Mouse (Mus musculus) erythroblast, adult 5-6 weeks (primary cell): Measurements from ENCODE around the gene Lamb3. TPM values are rescaled to one million over a fixed set of nuclear protein-coding genes. Genes with fewer than 3 reads are reported as not detected.

Experiments used
- ATAC-seq: replicated peaks from 2 replicates; pipeline ENCODE4 v1.8.0; 2016; ENCODE audit warnings: moderate number of reproducible peaks, mild to moderate bottlenecking, moderate TSS enrichment, inconsistent platforms; ENCODE audit not compliant: poor library complexity, low FRiP score, severe bottlenecking
- total RNA-seq, 2 experiments: library from RNA; stranded (forward) in 1 of 2; stranded (reverse) in 1 of 2; fragments of 150-400 nt in 1 of 2; fragments of 200-764, 138-1000 nt in 1 of 2; gene quantifications; 2 replicates each; pipeline versions ENCODE4 v1.2.3 to v1.2.4; 2015 to 2017; ENCODE audit warnings: low replicate concordance in 2 of 2

Gene Lamb3
- total RNA-seq, 2 experiments from 2014 or later: 0.58 to 4.1 TPM

DNA sequence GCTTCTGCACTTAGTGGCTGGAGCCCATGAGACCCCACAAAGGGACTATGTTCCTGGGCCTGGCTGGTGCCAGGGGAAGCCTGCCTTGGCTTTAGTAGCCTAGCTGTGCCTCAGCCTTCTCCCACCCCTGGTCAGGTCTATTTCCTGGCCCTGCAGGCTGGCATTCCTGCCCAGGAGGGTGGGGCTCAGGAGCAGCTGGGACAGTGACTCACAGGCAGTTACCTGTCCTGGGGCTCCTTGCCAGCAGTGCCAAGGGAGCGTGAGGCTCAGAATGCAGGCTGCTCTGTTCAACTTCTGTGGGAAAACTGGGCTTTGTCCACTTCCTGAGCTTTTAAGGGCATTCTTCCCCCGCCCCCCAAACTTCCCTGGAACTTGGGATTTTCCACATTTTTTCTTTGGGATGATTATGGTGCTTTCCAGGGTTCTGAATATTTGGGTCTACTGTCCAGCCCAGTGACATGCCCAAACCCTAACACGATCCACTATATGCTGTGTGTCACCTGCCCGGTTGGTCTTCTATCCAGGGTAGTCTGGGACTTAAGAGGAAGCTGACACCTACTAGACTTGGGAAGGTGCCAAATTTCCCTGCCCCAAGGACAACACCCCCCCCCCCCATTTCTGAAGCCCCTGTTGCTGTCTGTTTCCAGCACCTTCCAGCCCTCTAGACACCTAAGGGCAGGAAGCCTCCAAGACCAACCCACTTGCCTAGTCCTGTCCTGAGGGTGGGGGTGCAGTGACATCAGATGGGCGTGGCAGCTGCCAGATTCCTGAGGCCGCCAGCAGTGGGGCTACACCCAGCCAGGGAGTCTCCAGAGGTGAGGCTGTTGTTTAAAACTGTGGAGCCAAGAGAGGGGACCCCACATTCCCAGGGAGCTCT lies 94.0 kb downstream of the Lamb3 start:
- ATAC-seq: no peak

- ATAC-seq: no peak
Measured at GRCm38 (mm10) chr1:193302093-193302405, 94.5 kb downstream of the Lamb3 start.

- no peak for ATAC-seq
Measured at GRCm38 (mm10) chr1:193303096-193303495, 95.6 kb downstream of the Lamb3 start.

DNA sequence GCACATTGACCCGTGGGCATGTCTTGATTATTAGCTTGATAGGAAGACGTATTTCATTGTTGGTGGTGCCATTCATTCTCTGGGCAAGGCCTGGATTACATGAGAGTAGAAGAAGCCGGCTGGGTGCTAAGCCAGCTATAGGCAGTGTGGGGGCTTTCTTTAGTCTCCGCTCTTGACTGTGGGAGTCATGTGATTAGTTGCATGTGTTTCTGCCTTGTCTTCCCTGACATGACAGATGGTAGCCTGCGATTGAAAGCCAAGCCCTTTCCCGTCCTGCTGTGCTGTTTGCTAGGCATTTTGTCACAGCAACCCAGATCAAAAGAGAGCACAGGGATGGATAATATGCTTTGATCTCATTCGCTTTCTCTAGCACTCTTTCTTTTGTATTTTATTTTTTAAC lies 97.9 kb downstream of the Lamb3 start:
- no peak for ATAC-seq

GRCm38 (mm10) chr1:193306832-193307231 lies 99.3 kb downstream of the Lamb3 start:
- no peak for ATAC-seq

- ATAC-seq: no peak
Measured at GRCm38 (mm10) chr1:193309785-193310518, 102.5 kb downstream of the Lamb3 start.

DNA sequence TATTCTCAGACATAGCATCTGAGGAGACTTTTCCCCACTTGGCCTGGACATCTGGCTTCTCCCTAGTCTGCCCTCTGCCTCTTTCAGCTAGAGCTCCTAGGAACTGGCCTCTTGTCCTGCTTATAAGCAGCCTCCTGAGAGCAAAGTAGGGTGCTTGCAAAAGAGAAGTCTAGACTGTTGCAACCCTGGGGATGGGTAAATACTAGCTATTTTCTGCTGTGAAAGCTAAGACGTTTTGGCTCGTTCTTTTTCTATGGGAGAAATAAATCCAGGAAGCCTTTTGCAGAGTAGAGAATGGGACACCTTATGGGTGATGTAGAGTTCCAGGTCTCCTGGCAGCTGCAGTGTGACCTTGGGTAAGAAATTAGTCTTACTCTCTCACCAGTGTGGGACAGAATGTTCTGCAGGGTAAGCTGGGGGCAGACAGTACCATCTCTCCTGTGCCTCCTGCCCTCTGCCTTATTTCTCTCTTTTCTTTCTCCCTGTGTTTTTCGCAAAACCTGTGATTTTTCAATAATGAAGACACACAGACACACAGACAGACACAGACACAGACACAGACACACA lies 103.1 kb downstream of the Lamb3 start:
- no peak for ATAC-seq

DNA sequence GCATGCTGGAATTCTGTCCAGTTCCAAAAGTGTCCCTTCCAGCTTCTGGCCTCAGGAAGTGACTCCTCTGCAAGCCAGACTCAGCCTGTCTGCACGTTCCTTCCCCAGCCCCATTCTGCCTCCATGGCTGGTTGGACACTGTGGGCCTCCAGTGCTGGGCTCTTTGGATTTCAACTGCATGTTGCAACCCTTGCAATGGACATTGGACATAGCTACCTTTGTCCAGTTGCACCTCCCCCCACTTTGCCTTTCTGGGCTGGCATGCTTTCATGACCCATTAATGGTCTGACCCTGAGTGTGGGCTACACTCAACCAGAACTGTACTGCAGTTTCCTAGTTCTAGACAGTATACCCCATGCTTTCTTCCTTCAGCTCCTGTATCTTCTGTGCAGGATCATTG lies 104.1 kb downstream of the Lamb3 start:
- ATAC-seq: no peak

- no peak for ATAC-seq
Measured at GRCm38 (mm10) chr1:193315705-193316357, 108.3 kb downstream of the Lamb3 start.

DNA sequence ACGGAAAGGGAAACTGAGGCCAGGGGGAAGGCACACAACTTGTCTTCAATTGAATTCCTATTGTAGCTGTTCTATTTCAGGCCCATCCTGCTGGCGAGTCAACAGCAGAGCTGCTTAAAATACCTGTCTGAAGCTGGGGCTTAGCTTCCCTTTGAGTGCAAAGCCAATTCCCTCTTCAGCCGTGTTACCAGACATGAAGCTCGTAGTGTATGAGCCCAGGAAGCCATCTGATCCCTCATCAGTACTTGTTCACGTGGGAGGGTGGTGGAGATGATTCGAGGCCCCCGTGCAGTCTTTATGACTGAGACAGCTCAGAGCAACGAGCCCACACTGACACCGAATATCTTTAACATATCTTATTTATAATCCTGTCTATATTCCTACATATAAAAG lies 108.9 kb downstream of the Lamb3 start:
- ATAC-seq: no peak

DNA sequence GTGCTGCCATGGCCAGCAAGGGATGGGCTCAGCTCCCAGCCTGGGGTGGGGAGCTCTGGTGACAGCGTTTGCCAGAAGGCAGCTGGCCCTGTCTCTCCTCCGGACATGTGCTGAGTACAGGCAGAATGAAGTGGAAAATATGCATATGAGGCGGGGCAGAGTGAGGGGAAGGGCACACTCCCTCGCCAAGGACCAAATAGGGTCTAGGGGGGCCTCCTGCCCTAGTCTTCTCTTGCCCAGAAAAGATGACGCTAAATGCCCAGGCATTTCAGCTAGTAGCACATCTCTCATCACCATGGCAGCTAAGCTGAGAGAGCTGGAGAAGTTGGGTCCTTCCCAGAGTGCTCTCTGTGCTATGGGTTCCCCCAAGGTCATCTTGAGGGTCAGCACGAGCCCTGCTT lies 109.7 kb downstream of the Lamb3 start:
- ATAC-seq: no peak

DNA sequence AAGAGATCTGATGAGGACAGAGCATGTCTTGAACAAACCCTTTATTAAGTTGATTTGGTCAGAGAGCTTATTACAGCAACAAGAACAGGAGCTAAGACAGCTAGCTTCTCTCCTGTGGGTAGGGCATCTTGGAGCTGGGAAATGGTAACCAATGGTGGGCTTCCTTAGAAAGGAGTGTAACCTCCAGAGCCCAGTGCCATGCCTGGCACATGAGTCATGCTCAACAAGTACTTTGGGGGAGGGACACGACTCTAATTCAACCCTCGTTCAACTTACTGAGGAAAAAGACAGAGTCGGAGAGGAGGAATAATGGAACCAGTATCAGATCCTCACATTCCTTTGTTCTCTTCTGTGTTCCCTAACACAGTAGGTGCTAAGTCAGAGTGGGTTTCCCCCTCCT lies 112.2 kb downstream of the Lamb3 start:
- ATAC-seq: no peak

- ATAC-seq: no peak
Measured at GRCm38 (mm10) chr1:193320398-193320797, 112.9 kb downstream of the Lamb3 start.

GRCm38 (mm10) chr1:193323686-193324085 lies 116.2 kb downstream of the Lamb3 start:
- ATAC-seq: no peak

GRCm38 (mm10) chr1:193324224-193324623 lies 116.7 kb downstream of the Lamb3 start:
- ATAC-seq: no peak

DNA sequence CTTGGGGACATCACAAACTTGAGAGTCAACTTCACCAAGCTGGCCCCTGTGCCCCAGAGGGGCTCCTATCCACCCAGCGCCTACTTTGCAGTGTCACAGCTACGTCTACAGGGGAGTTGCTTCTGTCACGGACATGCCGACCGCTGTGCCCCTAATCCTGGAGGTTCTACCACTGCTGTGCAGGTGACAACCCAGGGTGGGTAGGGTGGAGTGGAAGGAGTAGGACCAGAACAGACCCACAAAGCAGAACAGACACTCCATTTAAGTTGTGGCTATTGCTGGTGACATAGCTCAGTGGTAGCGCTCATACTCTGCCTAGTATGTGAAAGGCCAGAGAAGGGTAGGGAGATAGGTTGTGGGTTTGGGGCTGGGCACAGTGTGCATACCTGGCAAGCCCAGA lies 118.4 kb downstream of the Lamb3 start:
- ATAC-seq: no peak

DNA sequence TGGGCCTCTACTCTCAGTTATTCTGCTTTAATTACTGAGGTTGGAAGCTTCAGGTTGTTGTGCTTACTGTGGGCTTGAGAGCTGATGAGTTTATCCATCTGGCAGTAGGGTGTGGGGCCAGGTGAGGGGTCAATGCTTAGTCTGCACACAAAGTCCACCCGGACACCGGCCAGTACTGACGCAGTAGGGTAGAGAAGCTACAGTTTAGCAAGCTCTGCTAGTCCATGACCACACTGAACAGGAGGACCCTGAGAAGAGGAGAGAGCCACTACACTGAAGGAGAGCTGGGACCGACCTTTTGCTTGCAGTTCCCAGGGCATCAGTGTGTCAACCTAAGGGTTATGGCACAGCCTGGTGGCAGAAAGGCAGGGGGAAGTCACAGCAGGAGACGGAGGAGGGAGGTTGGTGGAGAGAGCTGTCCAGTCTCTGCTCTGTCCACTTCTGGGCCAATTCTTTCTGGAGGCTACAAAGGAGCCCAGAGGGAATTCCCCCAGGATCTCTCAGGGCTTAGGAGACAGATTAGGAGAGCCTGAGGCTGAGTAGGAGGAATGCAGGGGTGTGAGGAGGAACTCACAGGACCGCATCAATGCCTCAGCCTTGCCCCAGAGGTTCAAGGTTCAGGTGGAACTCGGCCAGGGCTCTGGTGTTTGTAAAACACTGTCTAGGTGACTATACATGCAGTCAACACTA lies 119.1 kb downstream of the Lamb3 start:
- no peak for ATAC-seq

GRCm38 (mm10) chr1:193327216-193327615 lies 119.7 kb downstream of the Lamb3 start:
- ATAC-seq: no peak

GRCm38 (mm10) chr1:193327686-193328085 lies 120.2 kb downstream of the Lamb3 start:
- ATAC-seq: no peak

- no peak for ATAC-seq
Measured at GRCm38 (mm10) chr1:193329557-193329956, 122.1 kb downstream of the Lamb3 start.
